Mouse (Mus musculus) lung, postnatal 0 days (tissue): ENCODE measurements around the gene Alg14.

Source experiments
- CTCF ChIP-seq: IDR thresholded peaks from 2 replicates; pipeline ENCODE4 v1.5.1; 2016; ENCODE audit warnings: antibody characterized with exemption, mild to moderate bottlenecking
- EP300 ChIP-seq: IDR thresholded peaks from 2 replicates; pipeline ENCODE4 v1.6.1; 2016; ENCODE audit warnings: antibody characterized with exemption, mild to moderate bottlenecking, control low read depth

DNA sequence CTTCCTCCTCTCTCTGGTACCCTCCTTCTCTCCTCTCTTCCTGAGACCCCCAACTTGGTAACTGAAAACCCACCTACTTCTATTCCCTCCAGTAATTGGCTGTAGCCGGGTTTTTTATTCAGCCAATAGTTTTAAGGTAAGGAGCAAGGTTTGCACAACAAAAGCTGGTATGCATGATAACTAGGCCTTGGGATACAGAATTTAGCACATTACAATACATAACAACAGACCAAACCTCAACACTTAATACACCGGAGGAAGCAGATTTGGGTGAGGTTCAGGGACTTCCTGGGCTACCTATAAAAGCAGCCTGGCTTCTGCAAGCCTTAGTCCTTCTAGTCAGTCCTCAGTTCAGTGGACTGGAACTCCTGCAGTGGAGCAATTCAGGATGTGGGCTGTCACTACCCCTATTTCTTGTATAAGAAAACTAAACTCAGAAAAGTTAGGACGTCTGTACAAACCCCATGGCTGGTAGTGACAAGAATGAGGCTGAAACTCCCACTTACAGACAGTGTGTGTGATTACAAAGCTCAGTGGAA lies 96.0 kb downstream of the Alg14 start:
- TF ChIP-seq CTCF (no peak), EP300 (no peak)
